In genomic region chr1:57528703-57529102, GRCm38 (mm10) we compare ENCODE assay signal across 15 mouse cellular contexts.
DNase-seq lines count a peak whose midpoint lies in the region; ATAC-seq and TF ChIP-seq lines count a peak whose summit lies in the region.
"Had no signal": no experiment of that assay in that cellular context is flagged by ENCODE, and none has a peak within 500 bp of the region (broad histone marks: within the 10 kb centered on the region; RNA-seq: fewer than 3 reads in every experiment).

No protein-coding gene starts in this region.

- no peaks in the 10 kb centered on the region for H3K4me1 ChIP-seq in hindbrain, embryonic 14.5 days (replicated peaks; ENCODE audit: control insufficient read depth, insufficient read depth, low read length)
- no peaks in the 10 kb centered on the region for H3K4me1 ChIP-seq in hindbrain, embryonic 11.5 days (replicated peaks; ENCODE audit: control insufficient read depth, insufficient read depth, low read length)
- H3K4me1 ChIP-seq in kidney, adult 2 months (ENCODE audit: control insufficient read depth, insufficient read depth, low read length): no peaks in the 10 kb centered on the region
- H3K4me1 ChIP-seq in limb, embryonic 13.5 days: peaks cover 22% of the 10 kb centered on the region
- no peaks in the 10 kb centered on the region for H3K4me1 ChIP-seq in thymus, adult 2 months (replicated peaks; ENCODE audit: control insufficient read depth, insufficient read depth, low read length)
- H3K4me1 ChIP-seq in liver, postnatal 0 days (ENCODE audit: insufficient read depth): no peaks in the 10 kb centered on the region
- H3K4me1 ChIP-seq in heart, embryonic 11.5 days (ENCODE audit: control insufficient read depth, insufficient read depth, low read length): peaks cover 2% of the 10 kb centered on the region; the same call in 1 of the 2 replicates

- no peak for TF ChIP-seq EP300 in liver, postnatal 0 days (IDR thresholded peaks at IDR 0.05; ENCODE audit: low read depth)

- ATAC-seq in hindbrain, embryonic 14.5 days (ENCODE audit: low FRiP score): peak; percentile 46; the same call in 1 of the 2 replicates
- ATAC-seq in hindbrain, embryonic 11.5 days (ENCODE audit: low FRiP score): no peak
- peak; percentile 69; the same call in 1 of the 2 replicates for ATAC-seq in limb, embryonic 13.5 days (ENCODE audit: low FRiP score, low read depth)
- no peak for ATAC-seq in liver, postnatal 0 days
- ATAC-seq in heart, embryonic 11.5 days (replicated peaks; ENCODE audit: insufficient number of reproducible peaks, low FRiP score, low TSS enrichment): no peak
- ATAC-seq: midbrain, embryonic 16.5 days had no signal

- H3K27ac ChIP-seq in hindbrain, embryonic 14.5 days: no peak overlapping the region
- no peak overlapping the region for H3K27ac ChIP-seq in hindbrain, embryonic 11.5 days (ENCODE audit: low read depth, low read length)
- H3K27ac ChIP-seq in kidney, adult 2 months (ENCODE audit: insufficient read depth, low read depth, low read length): no peak overlapping the region
- no peak overlapping the region for H3K27ac ChIP-seq in limb, embryonic 13.5 days
- no peak overlapping the region for H3K27ac ChIP-seq in thymus, adult 2 months (ENCODE audit: control insufficient read depth, insufficient read depth, low read length)
- H3K27ac ChIP-seq in liver, postnatal 0 days (ENCODE audit: low read depth): no peak overlapping the region
- no peak overlapping the region for H3K27ac ChIP-seq in heart, embryonic 11.5 days (ENCODE audit: low read depth, low read length)
- H3K27ac ChIP-seq: heart, embryonic 15.5 days had no signal

- H3K27me3 ChIP-seq in hindbrain, embryonic 14.5 days (ENCODE audit: control insufficient read depth, insufficient read depth, low read length): no peaks in the 10 kb centered on the region
- H3K27me3 ChIP-seq in hindbrain, embryonic 11.5 days (ENCODE audit: control insufficient read depth, insufficient read depth, low read length): no peaks in the 10 kb centered on the region
- no peaks in the 10 kb centered on the region for H3K27me3 ChIP-seq in kidney, adult 2 months (replicated peaks; ENCODE audit: control insufficient read depth, insufficient read depth, low read length)
- H3K27me3 ChIP-seq in limb, embryonic 13.5 days: no peaks in the 10 kb centered on the region
- no peaks in the 10 kb centered on the region for H3K27me3 ChIP-seq in thymus, adult 2 months (ENCODE audit: control insufficient read depth, insufficient read depth, low read length)
- no peaks in the 10 kb centered on the region for H3K27me3 ChIP-seq in liver, postnatal 0 days (ENCODE audit: insufficient read depth, low read length)
- H3K27me3 ChIP-seq in heart, embryonic 11.5 days (ENCODE audit: control insufficient read depth, insufficient read depth, low read length): no peaks in the 10 kb centered on the region
- H3K27me3 ChIP-seq: heart, embryonic 15.5 days had no signal

- H3K36me3 ChIP-seq in hindbrain, embryonic 14.5 days (replicated peaks; ENCODE audit: control insufficient read depth, insufficient read depth): no peaks in the 10 kb centered on the region
- no peaks in the 10 kb centered on the region for H3K36me3 ChIP-seq in hindbrain, embryonic 11.5 days (ENCODE audit: control insufficient read depth, insufficient read depth, low read length)
- H3K36me3 ChIP-seq in kidney, adult 2 months (ENCODE audit: control insufficient read depth, insufficient read depth, low read length): no peaks in the 10 kb centered on the region
- H3K36me3 ChIP-seq in limb, embryonic 13.5 days: no peaks in the 10 kb centered on the region
- no peaks in the 10 kb centered on the region for H3K36me3 ChIP-seq in thymus, adult 2 months (ENCODE audit: control insufficient read depth, insufficient read depth, low read length)
- no peaks in the 10 kb centered on the region for H3K36me3 ChIP-seq in liver, postnatal 0 days (replicated peaks; ENCODE audit: insufficient read depth, low read length)
- H3K36me3 ChIP-seq in heart, embryonic 11.5 days (ENCODE audit: control insufficient read depth, insufficient read depth, low read length): no peaks in the 10 kb centered on the region
- H3K36me3 ChIP-seq: heart, embryonic 15.5 days had no signal

- H3K4me2 ChIP-seq in hindbrain, embryonic 14.5 days (replicated peaks): no peak overlapping the region
- no peak overlapping the region for H3K4me2 ChIP-seq in hindbrain, embryonic 11.5 days (replicated peaks; ENCODE audit: low read depth, low read length)
- no peak overlapping the region for H3K4me2 ChIP-seq in limb, embryonic 13.5 days (replicated peaks)
- H3K4me2 ChIP-seq in liver, postnatal 0 days (ENCODE audit: low read depth, low read length): no peak overlapping the region
- no peak overlapping the region for H3K4me2 ChIP-seq in heart, embryonic 11.5 days
- H3K4me2 ChIP-seq: heart, embryonic 15.5 days had no signal

- no peak for TF ChIP-seq POLR2A in kidney, adult 2 months (IDR thresholded peaks at IDR 0.05; ENCODE audit: low read depth, low read length)
- no peak for TF ChIP-seq POLR2A in thymus, adult 2 months (IDR thresholded peaks at IDR 0.05; ENCODE audit: control insufficient read depth, extremely low read depth, insufficient read depth, low read length, poor library complexity)

- no peak for TF ChIP-seq CTCF in kidney, adult 2 months (conservative IDR thresholded peaks at IDR 0.05; ENCODE audit: insufficient read depth, insufficient read length, low read depth, low read length)
- no peak for TF ChIP-seq CTCF in thymus, adult 2 months (IDR thresholded peaks at IDR 0.05; ENCODE audit: borderline replicate concordance, control insufficient read depth, extremely low read depth, insufficient read depth, low read length, poor library complexity)
- TF ChIP-seq CTCF in liver, postnatal 0 days (IDR thresholded peaks at IDR 0.05; ENCODE audit: low read depth): no peak

- DNase-seq in hindbrain, embryonic 14.5 days (ENCODE audit: low spot score): no peak
- no peak for DNase-seq in hindbrain, embryonic 11.5 days (ENCODE audit: low spot score)
- peak; percentile 33 for DNase-seq in embryo, embryonic 11 days
- peak; percentile 68 for DNase-seq in kidney, adult 2 months
- DNase-seq in thymus, adult 2 months: no peak
- DNase-seq in liver, postnatal 0 days: no peak
- DNase-seq: adrenal gland, postnatal 14 days; cerebellum, adult 2 months; gastrocnemius, postnatal 25 days; thymus, adult 18-20 months had no signal

- H3K9me3 ChIP-seq in hindbrain, embryonic 14.5 days (ENCODE audit: control insufficient read depth, low read length): no peaks in the 10 kb centered on the region
- no peaks in the 10 kb centered on the region for H3K9me3 ChIP-seq in hindbrain, embryonic 11.5 days (ENCODE audit: control insufficient read depth, low read length)
- no peaks in the 10 kb centered on the region for H3K9me3 ChIP-seq in limb, embryonic 13.5 days
- H3K9me3 ChIP-seq in liver, postnatal 0 days (ENCODE audit: low read length): no peaks in the 10 kb centered on the region
- no peaks in the 10 kb centered on the region for H3K9me3 ChIP-seq in heart, embryonic 11.5 days (replicated peaks; ENCODE audit: control insufficient read depth, low read length)
- H3K9me3 ChIP-seq: heart, embryonic 15.5 days had no signal

- H3K9ac ChIP-seq in hindbrain, embryonic 14.5 days: no peak overlapping the region
- H3K9ac ChIP-seq in hindbrain, embryonic 11.5 days (ENCODE audit: low read depth, low read length): no peak overlapping the region
- H3K9ac ChIP-seq in limb, embryonic 13.5 days: no peak overlapping the region; the same call in 1 of the 2 replicates
- no peak overlapping the region for H3K9ac ChIP-seq in liver, postnatal 0 days (replicated peaks)
- H3K9ac ChIP-seq in heart, embryonic 11.5 days (ENCODE audit: low read depth, low read length): no peak overlapping the region
- H3K9ac ChIP-seq: heart, embryonic 15.5 days had no signal

- H3K4me3 ChIP-seq in hindbrain, embryonic 14.5 days (replicated peaks; ENCODE audit: low read length): no peak overlapping the region
- H3K4me3 ChIP-seq in hindbrain, embryonic 11.5 days (ENCODE audit: low read depth, low read length): no peak overlapping the region
- H3K4me3 ChIP-seq in kidney, adult 2 months (ENCODE audit: insufficient read depth, low read depth, low read length): no peak overlapping the region
- no peak overlapping the region for H3K4me3 ChIP-seq in limb, embryonic 13.5 days
- H3K4me3 ChIP-seq in thymus, adult 2 months (ENCODE audit: control insufficient read depth, insufficient read depth, low read length): no peak overlapping the region
- H3K4me3 ChIP-seq in liver, postnatal 0 days (ENCODE audit: low read depth, low read length): no peak overlapping the region
- no peak overlapping the region for H3K4me3 ChIP-seq in heart, embryonic 11.5 days (ENCODE audit: low read depth, low read length)
- H3K4me3 ChIP-seq: erythroblast, embryonic 14.5 days; heart, embryonic 15.5 days had no signal

- 34% methylated on average over 3 of the region's 3 CpGs for WGBS in hindbrain, embryonic 14.5 days
- whole genome bisulfite sequencing in hindbrain, embryonic 11.5 days: 38% methylated on average over 3 of the region's 3 CpGs
- 26% methylated on average over 3 of the region's 3 CpGs for WGBS in kidney, adult 2 months
- WGBS in limb, embryonic 13.5 days: 11% methylated on average over 3 of the region's 3 CpGs
- 80% methylated on average over 3 of the region's 3 CpGs for WGBS in thymus, adult 2 months
- 64% methylated on average over 3 of the region's 3 CpGs for WGBS in liver, postnatal 0 days (ENCODE audit: insufficient replicate concordance)
- WGBS in heart, embryonic 11.5 days (ENCODE audit: insufficient replicate concordance): 39% methylated on average over 3 of the region's 3 CpGs

Comparison
In these comparisons a context has a peak if more than half of its experiments do, and no peak if none do; other contexts are left out.
1. ATAC-seq: peak in hindbrain, embryonic 14.5 days (single experiment) and limb, embryonic 13.5 days (single experiment); none in hindbrain, embryonic 11.5 days (single experiment), liver, postnatal 0 days (single experiment) and heart, embryonic 11.5 days (single experiment).
2. DNase-seq: peak in embryo, embryonic 11 days (single experiment) and kidney, adult 2 months (single experiment); none in hindbrain, embryonic 14.5 days (single experiment), hindbrain, embryonic 11.5 days (single experiment), thymus, adult 2 months (single experiment) and liver, postnatal 0 days (single experiment).